Mouse (Mus musculus): ENCODE measurements around the gene Ntsr1.

Gene Ntsr1

DNA sequence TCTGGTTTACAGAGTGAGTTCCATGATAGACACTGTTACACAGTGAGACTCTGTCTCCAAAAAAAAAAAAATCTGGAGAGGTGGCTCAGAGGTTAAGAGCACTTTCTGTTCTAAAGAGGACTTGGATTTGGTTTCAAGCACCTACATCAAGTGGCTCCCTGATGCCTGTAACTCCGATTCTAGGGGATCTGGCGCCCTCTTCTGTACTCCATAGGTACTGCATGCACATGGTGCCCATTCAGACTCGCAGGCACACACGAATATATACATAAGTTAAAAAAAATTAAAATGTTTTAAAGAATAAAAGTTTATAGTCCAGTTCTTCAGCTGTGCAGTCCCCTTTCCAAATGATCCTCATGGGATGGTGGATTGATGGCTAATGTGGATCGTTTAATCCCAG, 60.5 kb downstream of the Ntsr1 start:
- DNase-seq (ENCODE audit: low spot score in 2 of 2), result no peak

DNA sequence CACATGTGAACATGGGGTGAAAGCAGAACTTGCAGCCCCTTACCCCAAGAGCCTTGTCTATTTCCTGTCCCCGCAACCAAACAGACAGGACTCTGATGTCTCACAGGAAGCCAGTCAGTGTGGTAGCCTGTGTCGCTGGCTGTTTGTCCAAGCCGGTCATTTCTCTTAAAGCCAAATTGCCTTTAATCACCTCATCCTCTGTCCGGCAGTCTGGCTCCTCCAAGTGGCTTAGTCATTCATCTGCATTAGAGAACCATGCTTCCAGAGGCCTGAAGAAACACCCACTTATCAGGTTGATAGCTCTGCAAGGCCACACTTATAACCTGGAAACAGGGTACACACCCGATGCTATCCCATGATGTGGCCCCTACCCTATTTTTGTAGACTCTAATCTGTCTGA, 62.4 kb downstream of the Ntsr1 start:
- no peak for DNase-seq (ENCODE audit: low spot score in 2 of 2)

DNA sequence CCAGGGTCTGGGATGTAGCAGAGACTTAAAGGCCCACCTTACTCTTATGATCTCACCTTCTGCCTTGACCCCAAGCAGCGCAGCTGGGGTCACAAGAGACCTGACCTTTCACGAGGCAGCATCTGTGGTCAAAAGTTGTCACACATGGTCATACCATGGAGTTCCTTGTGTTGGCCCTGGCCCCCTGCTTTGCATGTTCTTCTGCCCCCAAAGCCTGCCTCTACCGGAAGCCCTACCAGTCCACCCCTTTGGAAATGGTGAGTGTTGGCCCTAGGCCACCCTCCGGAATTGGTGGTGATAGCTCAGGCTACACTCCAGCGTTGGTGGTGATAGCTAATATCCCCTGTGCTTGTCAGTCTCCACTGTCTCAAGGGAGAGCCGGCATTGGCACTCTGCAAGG, 63.5 kb downstream of the Ntsr1 start:
- DNase-seq (ENCODE audit: low spot score in 2 of 2), result no peak

DNA sequence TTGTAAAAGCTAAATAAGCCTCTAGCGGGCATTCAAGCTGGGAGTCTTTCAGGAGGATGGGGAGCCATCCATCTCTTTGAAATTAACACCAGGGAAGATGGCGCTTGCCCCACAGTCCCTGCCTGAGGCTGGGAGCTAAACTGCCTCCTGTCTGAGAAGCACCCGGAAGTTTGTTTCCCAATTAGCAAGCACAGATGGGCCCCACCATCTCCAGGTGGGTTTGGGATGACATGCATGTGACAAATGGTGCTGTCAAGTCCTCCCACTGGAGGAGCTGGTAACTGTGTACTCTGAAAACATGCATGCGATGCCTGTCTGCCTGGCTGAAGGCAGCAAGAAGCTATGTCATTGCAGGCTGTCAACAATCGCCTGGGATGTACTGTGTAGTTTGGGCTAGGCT, 64.1 kb downstream of the Ntsr1 start:
- no peak for DNase-seq (ENCODE audit: low spot score in 2 of 2)

DNA sequence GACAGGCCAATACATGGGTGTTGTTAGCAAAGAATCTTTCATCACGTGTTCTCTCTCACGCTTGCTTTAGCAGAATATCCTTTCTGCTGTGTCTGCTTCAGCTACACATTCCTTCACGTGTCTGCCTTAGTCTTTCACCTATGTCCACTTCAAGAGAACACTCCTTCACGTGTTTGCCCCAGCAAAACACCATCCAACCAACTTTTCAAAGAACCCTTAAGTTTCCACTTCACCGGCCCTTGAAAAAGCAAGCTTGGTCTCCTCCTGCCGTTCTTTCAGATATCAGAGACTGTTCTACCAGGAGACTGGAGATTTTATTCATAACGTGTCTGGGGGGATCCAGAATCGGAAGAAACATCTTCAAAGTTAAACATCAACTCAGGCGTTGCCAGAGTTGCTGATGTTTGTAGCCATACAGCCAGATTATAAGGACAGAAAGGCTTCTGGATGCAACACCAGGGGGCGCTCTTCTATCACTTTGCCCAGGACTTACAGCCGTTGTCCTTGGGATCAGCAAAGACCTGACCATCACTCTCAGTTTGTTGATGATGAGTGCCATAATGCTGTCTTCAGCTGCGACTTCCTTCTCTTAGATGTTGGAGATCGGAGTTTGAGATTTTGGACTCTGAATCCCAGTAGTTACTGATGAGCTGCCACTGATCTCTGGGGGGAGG, 66.6 kb downstream of the Ntsr1 start:
- DNase-seq (ENCODE audit: low spot score in 2 of 2), result no peak

DNA sequence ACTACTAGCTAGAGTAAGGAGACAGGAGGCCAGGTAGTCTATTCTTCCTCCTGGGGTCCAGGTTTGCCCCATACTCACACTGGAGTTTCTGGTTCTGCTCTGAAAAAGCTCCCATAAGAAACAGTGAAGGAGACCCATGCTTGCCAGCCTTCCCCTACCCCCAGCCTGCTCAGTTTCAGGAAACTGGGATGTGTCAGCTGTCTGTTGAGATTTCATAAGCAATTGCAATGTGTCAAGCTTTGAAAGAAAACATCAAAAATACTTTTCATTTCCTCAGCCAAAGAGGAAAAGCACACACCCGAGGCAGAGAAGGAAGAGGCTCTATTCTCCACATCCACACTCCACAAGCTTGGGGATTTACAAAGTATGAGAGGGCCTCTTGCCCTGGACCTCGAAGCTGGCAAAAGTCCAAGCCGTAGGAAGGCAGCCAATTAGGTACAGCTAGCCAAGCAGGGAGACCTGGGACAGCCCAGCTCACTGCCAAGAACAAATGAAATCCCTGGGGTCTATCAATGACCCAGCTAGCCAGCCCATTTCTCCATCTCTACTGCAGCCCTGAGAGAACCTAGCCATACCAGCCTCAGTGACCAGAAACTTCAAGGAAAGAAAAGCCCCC, 69.4 kb downstream of the Ntsr1 start:
- no peak for DNase-seq (ENCODE audit: low spot score in 2 of 2)

DNA sequence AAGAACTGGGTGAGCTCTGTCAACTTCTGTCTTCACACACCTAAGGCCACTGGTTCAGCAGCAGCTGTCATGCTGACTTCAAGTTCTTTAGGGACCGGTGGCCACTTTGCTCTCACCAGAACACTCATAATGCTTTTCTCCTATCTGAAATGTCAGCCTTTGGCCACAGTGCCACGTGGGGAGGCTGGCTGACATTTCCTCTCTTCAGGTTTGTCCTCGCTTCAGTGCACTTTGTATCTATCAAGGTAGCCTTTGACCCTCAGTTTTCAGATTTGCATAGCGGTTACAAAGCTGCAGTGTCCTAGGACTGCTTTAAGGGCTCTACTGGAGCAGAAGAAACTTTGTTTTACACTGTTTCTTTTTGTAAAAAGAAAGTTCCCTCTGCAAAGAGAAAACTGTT, 76.7 kb downstream of the Ntsr1 start:
- no peak for DNase-seq (ENCODE audit: low spot score in 2 of 2)

DNA sequence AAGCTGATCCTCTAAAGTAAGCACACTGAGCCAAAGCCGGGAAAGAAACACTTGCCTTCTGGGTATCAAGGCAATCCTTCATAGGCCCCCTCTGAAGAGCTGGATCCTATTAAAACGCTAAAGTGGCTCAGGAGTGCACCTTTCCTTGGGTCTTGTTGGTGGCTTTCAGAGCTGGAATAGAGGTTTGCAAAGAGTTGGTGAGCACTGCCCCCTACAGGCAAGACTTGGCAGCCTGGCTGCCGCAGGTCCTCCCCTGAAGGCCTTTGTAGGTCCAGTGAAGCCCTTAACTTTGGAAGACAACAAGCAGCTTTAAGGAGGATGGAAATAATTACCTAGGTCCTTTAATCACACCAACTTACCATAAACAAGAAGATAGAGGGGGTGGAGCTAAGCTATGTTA, 78.9 kb downstream of the Ntsr1 start:
- peak; percentile 77 to 79 for DNase-seq (ENCODE audit: low spot score in 2 of 2)

DNA sequence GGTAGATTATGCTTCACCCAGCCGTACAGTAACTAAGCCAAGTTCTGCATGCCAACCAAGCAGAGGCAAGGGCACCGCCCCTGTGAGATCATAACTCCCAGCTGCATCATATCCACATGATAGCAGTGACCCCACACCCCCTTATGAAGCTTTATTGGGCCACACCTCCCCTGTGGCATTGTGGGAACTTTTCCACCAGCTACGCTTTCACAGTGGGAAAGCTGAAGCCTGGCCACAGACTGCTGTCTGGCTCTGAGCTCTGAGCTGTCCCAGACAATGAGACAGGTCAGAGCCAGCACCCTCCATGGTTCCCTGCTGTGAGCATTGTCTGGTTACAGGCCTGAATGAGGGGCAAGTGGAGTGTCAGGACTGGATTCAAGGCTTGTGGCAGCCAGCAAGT, 81.2 kb downstream of the Ntsr1 start, which contains the start of gene Mrgbp:
TSS of gene Mrgbp (plus strand) at position 303 of the 400 bp plus-strand sequence.
- DNase-seq (ENCODE audit: low spot score in 2 of 2), result no peak

DNA sequence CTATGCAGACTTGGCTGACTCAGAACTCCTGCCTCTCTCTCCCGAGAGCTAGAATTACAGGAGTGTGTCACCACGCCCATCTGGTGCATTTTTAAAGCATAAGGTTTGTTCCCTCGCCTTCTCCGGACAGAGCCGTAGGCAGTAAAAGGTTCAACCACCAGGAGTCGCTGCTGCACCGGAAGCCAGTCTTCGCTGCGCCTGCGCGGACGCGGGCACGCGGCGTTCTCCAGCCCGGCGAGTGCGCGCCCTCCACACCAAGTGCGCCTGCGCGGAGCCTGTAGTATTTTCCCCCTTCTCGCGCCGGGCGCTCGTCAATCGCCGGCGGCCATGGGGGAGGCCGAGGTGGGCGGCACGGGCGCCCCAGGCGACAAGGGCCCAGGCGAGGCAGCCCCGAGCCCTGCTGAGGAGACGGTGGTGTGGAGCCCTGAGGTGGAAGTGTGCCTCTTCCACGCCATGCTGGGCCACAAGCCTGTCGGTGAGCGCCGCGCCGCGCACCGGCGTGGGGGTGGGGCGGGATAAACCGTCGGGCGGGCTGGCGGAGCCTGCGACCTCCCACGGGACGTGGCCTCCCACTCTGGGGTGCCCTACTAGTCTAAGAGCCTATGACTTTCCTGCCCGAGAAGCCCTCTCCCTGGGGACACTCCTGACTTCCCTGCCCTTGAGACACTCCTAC, 82.8 kb downstream of the Ntsr1 start:
- DNase-seq (ENCODE audit: low spot score in 2 of 2), result peak; percentile 97 to 99

DNA sequence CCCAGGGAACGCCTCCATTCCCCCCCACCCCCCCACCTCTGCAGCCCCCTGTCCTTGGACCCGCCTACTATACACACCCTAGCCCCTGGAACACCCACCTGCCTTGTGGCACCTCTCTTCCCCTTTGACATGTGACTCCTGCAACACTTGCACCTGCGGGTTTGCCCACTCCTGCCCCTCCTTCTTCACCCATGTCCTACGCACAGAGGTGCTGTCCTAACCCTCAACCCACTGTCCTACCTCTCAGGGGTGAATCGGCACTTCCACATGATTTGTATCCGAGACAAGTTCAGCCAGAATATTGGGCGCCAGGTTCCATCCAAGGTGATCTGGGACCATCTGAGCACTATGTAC, 83.4 kb downstream of the Ntsr1 start:
- no peak for DNase-seq (ENCODE audit: low spot score in 2 of 2)

DNA sequence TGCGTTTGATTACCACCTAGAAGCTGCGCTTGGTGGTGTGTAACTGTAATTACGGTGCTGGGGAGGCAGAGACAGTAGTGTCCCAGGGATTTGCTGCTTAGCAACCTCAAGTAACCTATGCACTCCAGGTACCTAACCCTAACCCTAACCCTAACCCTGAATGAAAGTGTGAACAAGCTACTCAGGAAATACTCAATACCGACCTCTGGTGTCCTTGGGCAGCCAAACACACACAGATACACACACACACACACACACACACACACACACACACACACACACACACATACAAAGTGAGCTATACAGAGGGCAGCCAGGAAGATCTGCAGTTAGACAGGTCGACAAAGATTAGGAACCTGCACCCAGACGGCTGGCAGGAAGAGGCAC, 89.0 kb downstream of the Ntsr1 start:
- DNase-seq (ENCODE audit: low spot score in 2 of 2), result no peak

DNA sequence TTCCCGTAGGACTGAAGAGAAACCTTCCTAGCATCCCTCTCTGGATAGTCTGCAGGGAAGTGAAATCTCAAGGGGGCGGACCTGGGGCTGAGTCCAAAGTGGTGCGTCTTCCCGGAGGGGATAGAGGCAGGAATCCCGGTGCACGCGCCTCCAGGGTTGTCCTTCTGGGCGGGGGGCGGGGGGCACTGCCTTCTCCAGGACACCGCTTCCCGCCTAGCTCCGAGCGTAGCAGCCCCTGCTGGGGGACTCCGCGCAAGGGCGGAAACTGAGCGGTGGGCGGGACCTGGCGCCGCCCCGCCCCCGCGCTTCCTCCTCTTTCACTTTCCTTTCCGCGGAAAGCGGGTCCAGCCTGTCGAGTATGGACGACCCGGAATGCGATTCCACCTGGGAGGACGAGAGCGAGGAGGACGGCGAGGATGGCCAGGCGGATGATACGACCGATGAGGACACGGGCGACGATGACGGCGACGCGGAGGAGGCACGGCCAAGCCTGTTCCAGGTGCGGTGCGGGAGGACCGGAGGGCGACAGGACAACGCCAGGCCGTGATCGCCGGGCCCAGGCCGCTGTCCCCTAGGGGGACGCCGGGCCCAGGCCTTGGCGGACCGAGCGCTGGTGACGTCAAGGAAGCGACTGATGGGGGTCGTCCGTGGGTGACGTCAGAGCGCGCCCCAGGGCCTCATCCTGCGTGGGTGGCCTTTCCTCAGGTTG, 89.5 kb downstream of the Ntsr1 start, which contains the start of gene Ogfr:
TSS of gene Ogfr (plus strand) at position 123 of the 709 bp plus-strand sequence.
- DNase-seq (ENCODE audit: low spot score in 2 of 2), result peak; percentile 75 to 79

Measured in right cerebral cortex, adult 2 months (tissue).